Mouse (Mus musculus) left cerebral cortex, adult 2 months (tissue): ENCODE results near the gene Dcun1d2. TPM values are rescaled to one million over a fixed set of nuclear protein-coding genes. Genes with fewer than 3 reads are reported as not detected.
A peak's percentile ranks its signal among the peaks of the same experiment; 100 is the strongest.

Experiments
- DNase-seq, 2 experiments: peaks; one replicate each; pipeline ENCODE4 v3.0.0; 2021 to 2022; ENCODE audit warnings: low spot score in 2 of 2, mixed read lengths in 1 of 2; ENCODE audit errors: extremely low spot score in 1 of 2
- H3K27ac ChIP-seq: fragments of 200-600 bp; 2 replicates; pipeline ENCODE4 v1.8.1; 2022
- H3K4me3 ChIP-seq: fragments of 200-600 bp; 2 replicates; pipeline ENCODE4 v1.8.1; 2022
- CTCF ChIP-seq: fragments of 200-600 bp; IDR thresholded peaks from 2 replicates; pipeline ENCODE4 v1.8.1; 2022; ENCODE audit warnings: antibody characterized with exemption, mild to moderate bottlenecking, moderate library complexity
- intact Hi-C: fragments of 180-260 bp; cut with DNase I; formaldehyde crosslinking; loops from one replicate; pipeline ENCODE4 v1.15.1; 2025
- total RNA-seq, 2 experiments: library from RNA; stranded (reverse); gene quantifications; 2 replicates each; pipeline ENCODE4 v1.2.3; 2021

Dcun1d2 gene
- total RNA-seq, 2 experiments from 2014 or later = 40.5 to 46.0 TPM

- intact Hi-C loops = no loop called here
- TF ChIP-seq CTCF = no peak
- no peak overlapping the region for H3K27ac ChIP-seq
- no peak overlapping the region for H3K4me3 ChIP-seq
- DNase-seq = no peak
These were observed 11.6 kb upstream of the Dcun1d2 start for GRCm38 (mm10) chr8:13299571-13299970.

DNA sequence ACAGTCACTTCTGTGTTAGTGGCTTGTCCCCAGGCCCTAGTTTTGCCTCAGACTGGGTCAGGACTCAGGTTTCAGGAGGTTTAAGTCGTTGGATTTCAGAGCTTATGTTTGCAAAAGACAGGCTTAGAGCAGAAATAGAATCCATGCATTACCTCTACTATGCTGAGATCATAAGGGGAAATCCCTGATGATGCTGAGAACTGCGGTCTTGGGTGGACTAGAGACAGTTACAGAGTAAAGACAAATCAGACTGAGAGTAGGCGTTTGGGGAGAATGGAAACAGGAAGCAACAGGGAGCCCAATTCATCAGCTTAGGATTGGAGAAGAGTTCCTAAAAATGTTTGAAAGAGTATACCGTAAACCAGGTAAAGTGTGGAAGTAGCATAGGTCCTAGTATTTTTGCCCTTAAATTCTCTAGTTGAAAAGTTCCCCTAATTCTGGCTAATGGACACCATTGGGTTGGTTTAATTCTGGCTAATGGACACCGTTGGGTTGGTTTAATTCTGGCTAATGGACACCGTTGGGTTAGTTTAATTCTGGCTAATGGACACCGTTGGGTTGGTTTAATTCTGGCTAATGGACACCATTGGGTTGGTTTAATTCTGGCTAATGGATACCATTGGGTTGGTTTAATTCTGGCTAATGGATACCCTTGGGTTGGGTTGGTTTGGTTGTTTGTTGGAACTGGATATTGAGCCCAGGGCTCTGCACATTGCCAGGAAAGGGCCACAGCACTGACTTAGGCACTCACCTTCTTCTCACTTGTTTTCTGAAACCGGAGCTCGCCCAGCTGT is 5.9 kb upstream of the Dcun1d2 start:
- intact Hi-C loops = no loop called here
- Histone ChIP-seq H3K4me3 (no peak overlapping the region), H3K27ac (no peak overlapping the region)
- no peak for TF ChIP-seq CTCF
- no peak for DNase-seq

DNA sequence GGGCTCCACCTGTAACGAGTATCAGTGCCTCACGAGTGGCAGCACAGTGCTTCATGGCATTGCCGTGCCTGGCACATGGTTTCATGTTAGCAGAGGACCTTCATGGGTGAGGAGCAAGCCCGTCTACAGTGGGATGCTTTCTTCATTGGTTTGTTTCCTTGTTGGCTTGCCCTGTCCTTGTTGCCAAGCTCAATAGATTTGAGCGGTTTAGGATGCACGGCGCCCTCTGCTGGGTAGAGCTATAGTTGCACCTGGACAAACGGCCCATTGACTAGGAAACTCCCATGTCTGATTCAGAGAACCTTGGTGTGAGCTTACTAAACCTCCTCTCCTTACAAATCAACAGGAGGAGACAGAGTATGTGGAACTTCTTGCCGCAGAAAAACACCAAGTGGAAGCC is 4.4 kb upstream of the Dcun1d2 start:
- peak; percentile 91 for TF ChIP-seq CTCF
- intact Hi-C loops = no loop called here
- H3K27ac ChIP-seq = no peak overlapping the region
- no peak overlapping the region for H3K4me3 ChIP-seq
- DNase-seq = peak; percentile 72 to 78

GRCm38 (mm10) chr8:13288646-13289045 is 715 bp upstream of the Dcun1d2 start:
- DNase-seq = no peak
- Histone ChIP-seq H3K27ac (peak overlapping the region; percentile 98), H3K4me3 (peak overlapping the region; percentile 87)
- TF ChIP-seq CTCF = no peak
- intact Hi-C loops = no loop called here

GRCm38 (mm10) chr8:13287304-13287691 is 633 bp downstream of the Dcun1d2 start:
- intact Hi-C loops = no loop called here
- H3K4me3 ChIP-seq = peak overlapping the region; percentile 87
- peak overlapping the region; percentile 98 for H3K27ac ChIP-seq
- peak; percentile 78 to 79 for DNase-seq
- TF ChIP-seq CTCF = no peak

DNA sequence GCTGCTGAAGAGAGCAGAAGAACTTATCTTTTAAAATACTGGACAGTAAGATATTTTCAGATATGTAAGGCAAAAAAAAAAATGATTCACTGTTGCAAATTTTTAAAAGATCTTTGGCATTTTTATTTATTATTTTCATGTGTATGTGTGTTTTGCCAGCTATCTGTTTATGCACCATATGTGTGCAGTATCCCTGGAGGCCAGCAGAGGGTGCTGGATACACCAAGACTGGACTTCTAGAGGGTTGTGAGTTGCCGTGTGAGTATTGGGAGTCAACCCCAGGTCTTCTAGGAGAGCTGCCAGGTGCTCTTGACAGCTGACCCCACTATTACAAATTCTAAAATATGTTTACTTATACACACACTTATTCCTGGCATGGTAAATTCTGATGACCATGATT is 4.7 kb downstream of the Dcun1d2 start:
- intact Hi-C loops = no loop called here
- peak; percentile 18 for TF ChIP-seq CTCF
- no peak for DNase-seq
- H3K27ac ChIP-seq = no peak overlapping the region
- no peak overlapping the region for H3K4me3 ChIP-seq

- DNase-seq = no peak
- H3K27ac ChIP-seq = no peak overlapping the region
- no peak for TF ChIP-seq CTCF
- intact Hi-C loops = no loop called here
- no peak overlapping the region for H3K4me3 ChIP-seq
These were observed 10.9 kb downstream of the Dcun1d2 start for GRCm38 (mm10) chr8:13276941-13277447.

- DNase-seq = no peak
- Histone ChIP-seq H3K27ac (no peak overlapping the region), H3K4me3 (no peak overlapping the region)
- TF ChIP-seq CTCF = no peak
- intact Hi-C loops = no loop called here
These were observed 15.1 kb downstream of the Dcun1d2 start for GRCm38 (mm10) chr8:13272834-13273233.

DNA sequence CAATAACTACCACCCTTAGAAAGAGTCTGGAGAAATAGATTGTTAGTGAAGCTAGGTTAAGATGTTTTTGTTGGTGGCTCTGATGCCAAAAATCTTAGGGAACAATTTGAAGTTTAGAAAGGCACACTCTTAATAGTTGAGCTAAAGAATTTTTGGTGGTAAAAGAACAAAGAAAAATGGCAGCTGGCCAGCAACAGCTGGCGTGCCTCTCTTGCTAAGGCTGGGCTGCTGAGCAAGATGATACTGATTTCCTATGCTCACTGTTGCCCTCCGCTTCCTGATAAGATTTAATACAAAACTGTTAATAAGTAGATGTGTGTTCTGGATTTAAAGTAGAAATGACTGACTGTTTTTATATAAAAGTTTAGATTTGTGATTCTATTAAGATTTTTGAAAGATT is 20.4 kb downstream of the Dcun1d2 start:
- no peak for DNase-seq
- intact Hi-C loops = no loop called here
- no peak for TF ChIP-seq CTCF

GRCm38 (mm10) chr8:13263376-13263775 is 24.6 kb downstream of the Dcun1d2 start:
- TF ChIP-seq CTCF = no peak
- intact Hi-C loops = no loop called here
- no peak overlapping the region for H3K27ac ChIP-seq
- no peak for DNase-seq
- H3K4me3 ChIP-seq = no peak overlapping the region

More for the DNA sequence above, 20.4 kb downstream of the Dcun1d2 start:
- H3K27ac ChIP-seq = no peak overlapping the region
- H3K4me3 ChIP-seq = no peak overlapping the region

GRCm38 (mm10) chr8:13254019-13254418 is 33.9 kb downstream of the Dcun1d2 start, which contains the start of gene Adprhl1:
Gene Adprhl1, minus strand, starts transcription at chr8:13254162.
- peak; percentile 77 for TF ChIP-seq CTCF
- intact Hi-C loops = loop anchor here (5.0 kb wide), 2 partner anchors 97 to 122 kb away; partner anchors contain the start of gene Lamp1
- Histone ChIP-seq H3K4me3 (no peak within 1 kb of the TSS), H3K27ac (no peak within 1 kb of the TSS)
- DNase-seq = peak; percentile 74

DNA sequence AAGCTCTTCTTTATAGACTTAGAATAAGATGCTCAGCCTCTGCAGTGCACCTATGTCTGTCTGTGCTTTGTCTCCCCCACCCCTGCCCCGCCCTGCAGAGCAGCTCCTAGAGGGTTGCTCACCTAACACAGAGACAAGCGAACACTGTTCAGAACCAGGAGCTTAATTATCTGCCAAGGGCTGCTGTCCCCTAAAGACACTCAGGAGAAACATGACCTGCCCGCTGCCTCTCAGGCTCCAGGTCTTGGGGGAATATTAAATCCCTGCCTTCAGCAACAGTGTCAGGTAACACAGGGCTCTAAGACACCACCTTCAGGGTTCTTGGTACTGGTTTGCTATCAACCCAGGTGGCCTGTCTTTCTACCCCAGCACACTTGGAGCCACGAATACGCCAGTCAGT is 34.5 kb downstream of the Dcun1d2 start:
- H3K4me3 ChIP-seq = no peak overlapping the region
- intact Hi-C loops = loop anchor here (5.0 kb wide), 2 partner anchors 96 to 121 kb away; partner anchors contain the start of gene Lamp1
- TF ChIP-seq CTCF = no peak
- no peak for DNase-seq
- H3K27ac ChIP-seq = no peak overlapping the region
